In genomic region chr11:49250422-49251379, GRCm38 (mm10) we compare ENCODE assay signal across 8 mouse cellular contexts. TPM values are rescaled to one million over a fixed set of nuclear protein-coding genes. Genes with fewer than 3 reads are reported as not detected.
DNase-seq lines count a peak whose midpoint lies in the region; ATAC-seq and TF ChIP-seq lines count a peak whose summit lies in the region.

No protein-coding gene starts in this region.

- no peak for TF ChIP-seq CTCF in G1E (IDR thresholded peaks at IDR 0.05; ENCODE audit: low read depth, low read length)
- no peak for TF ChIP-seq CTCF in olfactory bulb, adult 2 months (IDR thresholded peaks at IDR 0.05; ENCODE audit: insufficient read depth, low read depth, low read length)

- peak; percentile 87 for ATAC-seq in G1E (ENCODE audit: extremely low read depth, insufficient number of reproducible peaks, low FRiP score, poor library complexity, severe bottlenecking)
- peak; percentile 95 for ATAC-seq in forebrain, embryonic 14.5 days
- peak; percentile 97 for ATAC-seq in lung, embryonic 16.5 days (ENCODE audit: low read depth)

- H3K27ac ChIP-seq in forebrain, embryonic 14.5 days (ENCODE audit: low read depth, low read length): peak overlapping the region; percentile 70
- H3K27ac ChIP-seq in lung, embryonic 16.5 days (ENCODE audit: low read length): peak overlapping the region; percentile 93
- H3K27ac ChIP-seq in olfactory bulb, adult 2 months (ENCODE audit: insufficient read depth, low read depth, low read length): no peak overlapping the region; the same call in 1 of the 2 replicates

- no peaks in the 10 kb centered on the region for H3K9me3 ChIP-seq in G1E (replicated peaks)
- no peaks in the 10 kb centered on the region for H3K9me3 ChIP-seq in forebrain, embryonic 14.5 days (replicated peaks; ENCODE audit: control insufficient read depth, low read length)
- H3K9me3 ChIP-seq in lung, embryonic 16.5 days (ENCODE audit: control insufficient read depth, low read length): no peaks in the 10 kb centered on the region

- TF ChIP-seq POLR2A in olfactory bulb, adult 2 months (IDR thresholded peaks at IDR 0.05; ENCODE audit: insufficient read depth, low read depth, low read length): no peak

- peak overlapping the region; percentile 87 for H3K4me2 ChIP-seq in forebrain, embryonic 14.5 days (ENCODE audit: low read length)
- peak overlapping the region; percentile 71 for H3K4me2 ChIP-seq in lung, embryonic 16.5 days (ENCODE audit: low read depth, low read length)

- no peaks in the 10 kb centered on the region for H3K27me3 ChIP-seq in G1E (ENCODE audit: insufficient read depth, low read length)
- no peaks in the 10 kb centered on the region for H3K27me3 ChIP-seq in forebrain, embryonic 14.5 days (replicated peaks; ENCODE audit: control insufficient read depth, insufficient read depth, low read length)
- no peaks in the 10 kb centered on the region for H3K27me3 ChIP-seq in lung, embryonic 16.5 days (ENCODE audit: control insufficient read depth, insufficient read depth, low read depth, low read length)

- peaks cover 49% of the 10 kb centered on the region for H3K36me3 ChIP-seq in G1E (replicated peaks)
- peaks cover 8% of the 10 kb centered on the region; the same call in 1 of the 2 replicates for H3K36me3 ChIP-seq in forebrain, embryonic 14.5 days (ENCODE audit: control insufficient read depth, insufficient read depth, low read length)
- peaks cover 15% of the 10 kb centered on the region for H3K36me3 ChIP-seq in lung, embryonic 16.5 days (ENCODE audit: control insufficient read depth, insufficient read depth, low read length)

- peak; percentile 89 for DNase-seq in G1E (ENCODE audit: low spot score)
- DNase-seq in cerebellum, adult 11-12 months: peak; percentile 53
- DNase-seq in forebrain, embryonic 14.5 days (ENCODE audit: low spot score): peak; percentile 64
- peak; percentile 92 to 94 for DNase-seq in heart, postnatal 14 days
- DNase-seq in kidney, postnatal 4 days: peak; percentile 91 to 95
- DNase-seq in thymus, adult 18-20 months: peak; percentile 78 to 83

- peak overlapping the region; percentile 80 for H3K4me3 ChIP-seq in G1E (ENCODE audit: low read depth, low read length)
- H3K4me3 ChIP-seq in forebrain, embryonic 14.5 days (ENCODE audit: low read depth, low read length): peak overlapping the region; percentile 59
- H3K4me3 ChIP-seq in lung, embryonic 16.5 days (ENCODE audit: low read length): peak overlapping the region; percentile 73
- peak overlapping the region; percentile 67 for H3K4me3 ChIP-seq in olfactory bulb, adult 2 months (ENCODE audit: insufficient read depth, low read depth, low read length)

- intact Hi-C loops in heart, postnatal 14 days (cut with DNase I): loop anchor here (2.0 to 5.0 kb wide), 2 partner anchors 48 to 143 kb away; partner anchors contain the start of gene Zfp62

- 3% methylated on average over 42 of the region's 45 CpGs for WGBS in forebrain, embryonic 14.5 days
- WGBS in lung, embryonic 16.5 days: 2% methylated on average over 45 of the region's 45 CpGs
- 3% methylated on average over 45 of the region's 45 CpGs for WGBS in olfactory bulb, adult 2 months

- H3K9ac ChIP-seq in forebrain, embryonic 14.5 days (ENCODE audit: low read length): peak overlapping the region; percentile 84
- peak overlapping the region; percentile 89 for H3K9ac ChIP-seq in lung, embryonic 16.5 days (ENCODE audit: low read length)

- peaks cover 88% of the 10 kb centered on the region for H3K4me1 ChIP-seq in G1E (ENCODE audit: insufficient read depth, low read depth, low read length)
- peaks cover 9% of the 10 kb centered on the region; the same call in 1 of the 2 replicates for H3K4me1 ChIP-seq in forebrain, embryonic 14.5 days (ENCODE audit: control insufficient read depth, insufficient read depth, low read length)
- peaks cover 52% of the 10 kb centered on the region for H3K4me1 ChIP-seq in lung, embryonic 16.5 days (replicated peaks; ENCODE audit: control insufficient read depth, insufficient read depth, low read length)
- peaks cover 15% of the 10 kb centered on the region for H3K4me1 ChIP-seq in olfactory bulb, adult 2 months (ENCODE audit: control insufficient read depth, insufficient read depth, low read length)

RNA-seq across cellular contexts. Expression of gene Mgat1, which starts 6.7 kb away (rescaled TPM):
- total RNA-seq in G1E (2014; fragmentation: Nextera tagmentation) (18.2 and 20.0 TPM in 2 replicates), G1E (2017) (26.1 and 28.9 TPM in 2 replicates)
- 34.8 and 36.9 TPM in 2 replicates for polyA plus RNA-seq in G1E (2012)
- 23.5 and 23.8 TPM in 2 replicates for polyA plus RNA-seq in forebrain, embryonic 14.5 days (2014; fragmentation: Nextera tagmentation; extraction: Ambion mirVana)
- total RNA-seq in heart, postnatal 14 days (2021): 10 to 100 TPM; 59.3 to 68.4 TPM
- 73.0 and 78.9 TPM in 2 replicates for polyA plus RNA-seq in lung, embryonic 16.5 days (2015; fragmentation: Nextera tagmentation; extraction: Ambion mirVana)
- 578 TPM in 1 of 2 replicates, not detected in the other for polyA plus RNA-seq in olfactory bulb, adult 2 months (2012; ENCODE audit: insufficient read depth, insufficient read length, low replicate concordance, missing spikeins)

RNA-seq across cellular contexts. Expression of gene Olfr1393, which starts 27.4 kb away (rescaled TPM):
- not detected in 2 replicates for total RNA-seq in G1E (2014; fragmentation: Nextera tagmentation)
- 0.35 and 0.55 TPM in 2 replicates for total RNA-seq in G1E (2017)
- not detected in 2 replicates for polyA plus RNA-seq in G1E (2012)
- not detected in 2 replicates for polyA plus RNA-seq in forebrain, embryonic 14.5 days (2014; fragmentation: Nextera tagmentation; extraction: Ambion mirVana)
- under 1 TPM; 0.32 to 0.48 TPM for total RNA-seq in heart, postnatal 14 days (2021)
- 0.05 TPM in 1 of 2 replicates, not detected in the other for polyA plus RNA-seq in lung, embryonic 16.5 days (2015; fragmentation: Nextera tagmentation; extraction: Ambion mirVana)
- not detected in 2 replicates for polyA plus RNA-seq in olfactory bulb, adult 2 months (2012; ENCODE audit: insufficient read depth, insufficient read length, low replicate concordance, missing spikeins)

RNA-seq across cellular contexts. Expression of gene Olfr1392, which starts 34.4 kb away (rescaled TPM):
- total RNA-seq in G1E (2014; fragmentation: Nextera tagmentation) (0.44 TPM in 1 of 2 replicates, not detected in the other), G1E (2017) (0.11 and 0.12 TPM in 2 replicates)
- polyA plus RNA-seq in G1E (2012): not detected in 2 replicates
- not detected in 2 replicates for polyA plus RNA-seq in forebrain, embryonic 14.5 days (2014; fragmentation: Nextera tagmentation; extraction: Ambion mirVana)
- total RNA-seq in heart, postnatal 14 days (2021): not detected
- polyA plus RNA-seq in lung, embryonic 16.5 days (2015; fragmentation: Nextera tagmentation; extraction: Ambion mirVana): 0.14 TPM in 1 of 2 replicates, not detected in the other
- polyA plus RNA-seq in olfactory bulb, adult 2 months (2012; ENCODE audit: insufficient read depth, insufficient read length, low replicate concordance, missing spikeins): not detected in 2 replicates

RNA-seq across cellular contexts. Expression of gene Zfp62, which starts 47.6 kb away (rescaled TPM):
- total RNA-seq in G1E (2014; fragmentation: Nextera tagmentation) (143 and 160 TPM in 2 replicates), G1E (2017) (72.7 and 78.2 TPM in 2 replicates)
- polyA plus RNA-seq in G1E (2012): 6.5 and 13.3 TPM in 2 replicates
- polyA plus RNA-seq in forebrain, embryonic 14.5 days (2014; fragmentation: Nextera tagmentation; extraction: Ambion mirVana): 56.6 and 64.7 TPM in 2 replicates
- 10 to 100 TPM; 26.3 to 27.0 TPM for total RNA-seq in heart, postnatal 14 days (2021)
- polyA plus RNA-seq in lung, embryonic 16.5 days (2015; fragmentation: Nextera tagmentation; extraction: Ambion mirVana): 35.8 and 38.2 TPM in 2 replicates
- polyA plus RNA-seq in olfactory bulb, adult 2 months (2012; ENCODE audit: insufficient read depth, insufficient read length, low replicate concordance, missing spikeins): not detected in 2 replicates

RNA-seq across cellular contexts. Expression of gene Olfr10, which starts 53.8 kb away (rescaled TPM):
- total RNA-seq in G1E (2014; fragmentation: Nextera tagmentation): not detected in 2 replicates
- 0.11 TPM in 1 of 2 replicates, not detected in the other for total RNA-seq in G1E (2017)
- polyA plus RNA-seq in G1E (2012): not detected in 2 replicates
- polyA plus RNA-seq in forebrain, embryonic 14.5 days (2014; fragmentation: Nextera tagmentation; extraction: Ambion mirVana): not detected in 2 replicates
- total RNA-seq in heart, postnatal 14 days (2021): not detected
- not detected in 2 replicates for polyA plus RNA-seq in lung, embryonic 16.5 days (2015; fragmentation: Nextera tagmentation; extraction: Ambion mirVana)
- polyA plus RNA-seq in olfactory bulb, adult 2 months (2012; ENCODE audit: insufficient read depth, insufficient read length, low replicate concordance, missing spikeins): not detected in 2 replicates
